Mouse (Mus musculus): Measurements from ENCODE around the gene Ube2i. TPM values are rescaled to one million over a fixed set of nuclear protein-coding genes. Genes with fewer than 3 reads are reported as not detected.

Gene Ube2i
- 10 to 100 TPM; 91.6 to 97.5 TPM for total RNA-seq (2021)

- intact Hi-C loops (cut with DNase I), result loop anchor here (5.0 to 10.0 kb wide), 4 partner anchors 92 to 540 kb away; partner anchors contain the start of genes BC003965, Clcn7, Mapk8ip3 and Msrb1
- no peak for DNase-seq (ENCODE audit: low spot score)
Observed at GRCm38 (mm10) chr17:25274571-25275346, at the start of gene Ube2i. Gene Ube2i (minus strand): TSS chr17:25274622.

DNA sequence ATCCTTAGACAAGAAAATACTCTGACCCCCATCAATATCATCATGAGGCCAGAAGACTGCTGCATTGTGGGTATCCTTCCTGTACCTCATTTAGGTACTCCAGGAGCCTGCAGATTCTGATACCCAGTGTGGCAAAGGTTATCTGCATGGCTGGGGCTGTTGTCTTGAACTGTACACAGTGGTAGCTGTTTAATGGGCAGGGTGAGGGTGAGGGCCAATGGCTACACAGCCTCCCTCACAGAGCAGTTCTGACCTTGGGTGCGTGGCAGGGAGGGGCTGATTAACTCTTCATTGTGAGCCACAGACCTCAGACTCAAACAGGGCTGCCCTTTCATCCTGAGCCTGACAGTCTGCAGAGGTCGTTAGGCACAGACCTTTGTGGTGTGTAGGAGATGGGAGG is 48.5 kb upstream of the Ube2i start:
- no peak for DNase-seq (ENCODE audit: low spot score)
- intact Hi-C loops (cut with DNase I), result no loop called here

DNA sequence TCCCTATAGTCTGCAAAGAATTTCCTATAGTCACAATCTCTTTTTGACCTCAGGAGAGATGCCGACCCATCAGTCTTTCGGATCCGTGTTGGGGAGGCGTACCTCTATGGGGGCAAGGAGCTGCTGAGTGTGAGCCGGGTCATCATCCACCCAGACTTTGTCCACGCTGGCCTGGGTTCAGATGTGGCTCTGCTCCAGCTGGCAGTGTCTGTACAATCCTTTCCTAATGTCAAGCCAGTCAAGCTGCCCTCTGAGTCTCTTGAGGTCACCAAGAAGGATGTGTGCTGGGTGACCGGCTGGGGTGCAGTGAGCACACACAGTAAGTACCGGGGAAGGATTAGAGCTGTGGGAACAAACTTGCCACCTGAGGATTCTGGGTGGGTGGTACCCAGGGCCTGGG is 46.4 kb upstream of the Ube2i start:
- intact Hi-C loops (cut with DNase I), result no loop called here
- DNase-seq (ENCODE audit: low spot score), result no peak

DNA sequence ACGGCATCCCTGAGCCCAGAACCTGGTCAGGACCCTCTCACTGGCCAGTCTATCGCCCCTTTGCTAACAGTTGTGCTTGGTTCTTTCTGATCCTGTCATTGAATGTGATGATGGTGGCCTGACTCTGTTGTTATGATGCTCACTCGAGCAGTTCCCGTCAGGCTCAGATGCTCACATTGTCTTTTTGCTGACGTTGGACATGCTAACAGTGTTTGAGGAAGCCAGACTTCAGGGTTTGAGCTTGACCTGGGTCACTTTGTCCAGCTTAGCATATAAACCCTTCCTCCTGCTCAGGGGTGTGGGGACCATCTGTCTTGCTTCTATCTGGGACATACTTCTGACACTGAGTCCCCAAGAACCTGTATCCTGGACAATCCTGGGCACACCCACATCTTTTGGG is 43.9 kb upstream of the Ube2i start, which contains the start of gene Prss29:
Gene Prss29 (plus strand): TSS at position 301 of the 400 bp plus-strand sequence.
- intact Hi-C loops (cut with DNase I), result no loop called here
- no peak for DNase-seq (ENCODE audit: low spot score)

DNA sequence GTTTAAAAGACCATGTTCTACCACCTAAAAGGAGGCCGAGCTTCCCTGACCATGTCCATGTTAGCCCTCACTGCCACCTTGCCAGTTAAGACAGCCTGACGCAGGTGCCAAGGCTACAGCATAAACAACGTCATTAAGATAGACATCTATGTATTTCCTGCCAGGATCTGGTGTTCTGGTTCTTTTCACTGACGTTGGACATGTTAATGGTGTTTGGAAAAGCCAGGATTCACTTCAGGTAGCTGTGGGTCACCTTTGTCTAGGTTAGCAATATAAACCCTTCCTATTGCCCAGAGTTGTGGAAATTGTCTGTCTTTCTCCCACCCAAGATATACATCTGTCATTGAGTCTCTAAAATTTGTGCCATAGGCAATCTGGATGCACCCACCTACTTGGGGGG is 33.9 kb upstream of the Ube2i start, which contains the start of gene Prss28:
Gene Prss28 (plus strand): TSS at position 301 of the 400 bp plus-strand sequence.
- DNase-seq (ENCODE audit: low spot score), result no peak
- intact Hi-C loops (cut with DNase I), result no loop called here

- intact Hi-C loops (cut with DNase I), result no loop called here
- DNase-seq (ENCODE audit: low spot score), result no peak
Observed at GRCm38 (mm10) chr17:25298094-25298493, 23.7 kb upstream of the Ube2i start, which contains the start of gene Prss34. Gene Prss34 (plus strand): TSS chr17:25298394.

GRCm38 (mm10) chr17:25294111-25294510 is 19.7 kb upstream of the Ube2i start:
- DNase-seq (ENCODE audit: low spot score), result no peak
- intact Hi-C loops (cut with DNase I), result no loop called here

DNA sequence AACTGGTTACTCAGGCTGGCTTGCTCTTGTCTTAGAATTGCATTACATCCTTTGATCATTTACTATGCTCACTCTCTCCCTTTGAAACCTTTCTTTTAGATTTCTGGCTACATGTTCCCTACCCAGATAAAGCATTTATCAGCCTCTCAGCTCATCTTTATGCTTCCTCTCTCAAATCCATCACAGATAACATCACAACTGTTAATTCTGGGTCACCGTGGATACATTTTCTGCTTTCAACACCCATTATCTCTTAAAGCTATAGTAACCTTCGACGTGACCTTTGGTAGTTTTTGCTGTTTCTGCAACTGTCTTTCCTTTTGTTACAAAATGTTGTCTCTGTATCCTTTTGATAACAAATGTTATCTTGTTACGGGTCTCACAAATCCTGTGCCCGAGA is 19.1 kb upstream of the Ube2i start:
- intact Hi-C loops (cut with DNase I), result no loop called here
- DNase-seq (ENCODE audit: low spot score), result no peak

DNA sequence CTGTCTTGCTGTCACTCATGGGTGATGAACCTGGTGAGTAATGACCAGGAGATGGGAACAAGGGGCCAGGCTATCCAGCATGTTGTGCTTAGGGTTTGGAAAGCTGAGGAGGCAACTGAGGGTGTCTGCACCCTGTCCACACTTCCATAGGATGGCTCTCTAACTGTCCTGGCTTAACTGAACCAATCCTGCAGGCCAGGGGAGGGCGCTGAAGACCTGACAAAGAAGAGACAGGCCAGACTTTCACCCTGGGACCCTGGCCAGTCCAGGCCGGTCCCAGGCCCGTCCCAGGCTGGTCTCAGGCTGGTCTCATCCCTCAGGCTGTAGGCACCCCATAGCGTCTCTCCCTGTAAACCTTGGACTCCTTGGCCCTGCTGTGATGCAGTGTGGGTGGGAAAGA is 16.0 kb upstream of the Ube2i start:
- no peak for DNase-seq (ENCODE audit: low spot score)
- intact Hi-C loops (cut with DNase I), result no loop called here

DNA sequence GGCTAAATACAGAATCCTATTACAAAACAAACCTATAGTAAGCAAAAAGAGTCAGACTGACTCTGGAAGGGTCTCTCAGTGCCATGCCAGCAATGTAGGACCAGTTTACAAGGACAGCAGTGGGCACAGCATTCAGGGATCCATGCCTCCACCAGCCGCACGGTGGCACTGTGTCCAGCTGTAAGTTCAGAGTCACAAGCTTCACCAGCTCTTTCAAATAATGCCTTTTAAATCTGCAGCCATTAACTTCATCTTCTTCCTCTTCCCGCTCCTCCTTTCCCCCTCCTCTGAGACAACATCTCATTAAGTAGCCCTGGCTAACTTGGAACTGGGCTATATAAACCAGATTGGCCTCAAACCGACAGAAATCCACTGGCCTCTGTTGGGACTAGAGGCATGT is 14.4 kb upstream of the Ube2i start:
- intact Hi-C loops (cut with DNase I), result loop anchor here (5.0 kb wide), 1 partner anchor 347 kb away; no protein-coding TSS in a partner anchor

DNA sequence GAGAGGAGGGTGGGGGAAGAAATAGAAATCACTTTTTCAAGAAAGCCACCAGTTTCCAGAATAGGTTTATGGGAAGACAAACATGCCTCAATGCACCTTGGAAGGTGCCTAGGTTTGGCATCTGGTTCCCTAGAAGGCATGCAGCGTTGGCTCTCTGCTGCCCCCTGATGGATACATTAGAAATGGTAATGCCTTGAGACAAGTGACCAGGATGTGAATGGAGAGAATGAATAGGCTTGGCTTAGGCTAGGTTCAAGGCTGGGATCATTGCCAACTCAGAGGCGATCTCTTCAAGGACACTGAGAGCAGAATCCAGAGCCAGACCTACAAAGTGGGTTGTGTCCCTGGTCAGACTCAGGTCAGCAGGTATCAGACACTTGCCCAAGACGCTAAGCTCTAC is 10.6 kb upstream of the Ube2i start:
- intact Hi-C loops (cut with DNase I), result loop anchor here (5.0 kb wide), 1 partner anchor 343 kb away; no protein-coding TSS in a partner anchor
- DNase-seq (ENCODE audit: low spot score), result peak; percentile 25

More for the DNA sequence above, 14.4 kb upstream of the Ube2i start:
- DNase-seq (ENCODE audit: low spot score), result no peak

DNA sequence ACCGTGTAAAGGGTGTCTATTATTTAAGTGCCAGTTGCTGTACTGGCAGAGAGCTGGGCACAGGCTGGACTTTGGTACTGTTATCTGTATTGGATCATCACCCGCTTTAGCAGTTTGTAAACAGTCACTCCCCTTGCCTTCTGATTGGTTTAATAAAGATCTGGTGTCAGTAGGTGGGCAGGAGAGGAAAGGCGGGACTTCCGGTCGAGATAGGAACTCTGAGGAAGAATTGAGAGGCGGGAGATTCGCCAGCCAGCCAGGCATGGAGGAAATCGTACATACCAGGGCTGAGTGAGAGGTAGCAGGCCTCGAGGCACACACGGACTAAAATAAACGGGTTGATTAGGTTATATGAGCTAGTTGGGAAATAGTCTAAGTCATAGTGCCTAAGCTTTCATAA is 7.7 kb upstream of the Ube2i start:
- peak; percentile 13 for DNase-seq (ENCODE audit: low spot score)
- intact Hi-C loops (cut with DNase I), result no loop called here

GRCm38 (mm10) chr17:25275833-25276232 is 1.4 kb upstream of the Ube2i start:
- intact Hi-C loops (cut with DNase I), result loop anchor here (10.0 kb wide), 1 partner anchor 541 kb away; the partner anchor contains the start of gene Msrb1
- DNase-seq (ENCODE audit: low spot score), result no peak

GRCm38 (mm10) chr17:25273706-25274501 is 518 bp downstream of the Ube2i start:
- peak; percentile 93 for DNase-seq (ENCODE audit: low spot score)
- intact Hi-C loops (cut with DNase I), result loop anchor here (5.0 to 10.0 kb wide), 4 partner anchors 92 to 539 kb away; partner anchors contain the start of genes BC003965, Clcn7, Mapk8ip3 and Msrb1

GRCm38 (mm10) chr17:25272951-25273705 is 1.3 kb downstream of the Ube2i start:
- DNase-seq (ENCODE audit: low spot score), result peak; percentile 86
- intact Hi-C loops (cut with DNase I), result loop anchor here (5.0 to 10.0 kb wide), 4 partner anchors 91 to 538 kb away; partner anchors contain the start of genes BC003965, Clcn7, Mapk8ip3 and Msrb1

- DNase-seq (ENCODE audit: low spot score), result no peak
- intact Hi-C loops (cut with DNase I), result loop anchor here (5.0 to 10.0 kb wide), 4 partner anchors 90 to 538 kb away; partner anchors contain the start of genes BC003965, Clcn7, Mapk8ip3 and Msrb1
Observed at GRCm38 (mm10) chr17:25272326-25272725, 2.1 kb downstream of the Ube2i start.

DNA sequence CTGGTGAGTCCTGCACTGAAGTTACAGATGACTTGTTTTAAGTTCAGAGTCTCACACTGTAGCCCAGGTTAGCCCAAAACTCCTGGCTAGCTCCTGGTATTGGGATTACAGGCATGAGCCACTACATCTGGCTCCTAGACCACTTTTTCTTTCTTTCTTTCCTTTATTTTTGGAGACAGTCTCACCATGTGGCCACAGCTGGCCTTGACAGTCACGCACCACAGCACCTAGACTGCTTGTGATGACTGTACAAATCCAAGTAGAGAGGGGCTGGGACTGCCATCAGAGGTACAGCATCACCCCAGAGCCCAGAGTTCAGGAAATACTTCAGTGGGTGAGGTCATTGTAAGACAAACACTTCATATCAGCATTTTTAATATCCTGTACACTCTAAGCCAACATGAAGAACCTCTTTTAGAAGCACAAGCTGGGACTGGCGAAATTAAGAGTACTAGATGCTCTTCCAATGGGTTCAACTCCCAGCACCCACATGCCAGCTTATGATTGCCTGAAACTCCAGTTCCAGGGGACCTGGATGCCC is 3.6 kb downstream of the Ube2i start:
- DNase-seq (ENCODE audit: low spot score), result no peak
- intact Hi-C loops (cut with DNase I), result loop anchor here (5.0 to 10.0 kb wide), 4 partner anchors 89 to 536 kb away; partner anchors contain the start of genes BC003965, Clcn7, Mapk8ip3 and Msrb1

DNA sequence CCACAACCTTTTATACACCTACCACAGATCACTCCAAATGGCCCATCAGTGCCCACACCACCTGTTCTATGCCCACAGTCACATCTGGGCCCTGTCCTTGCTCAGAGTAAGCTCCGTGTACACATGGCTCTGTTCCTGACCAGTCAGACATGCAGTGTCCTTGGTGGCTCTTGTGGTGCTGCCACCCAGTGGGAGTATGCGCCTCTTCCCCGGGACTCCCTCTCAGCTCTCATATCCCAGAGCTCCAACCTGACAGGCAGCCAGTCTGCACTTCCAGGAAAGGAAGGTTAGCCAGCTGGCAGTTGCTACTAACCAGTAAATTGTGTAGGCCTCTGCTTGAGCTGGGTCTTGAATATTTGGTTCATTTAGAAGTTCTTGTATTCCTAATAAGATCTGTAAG is 10.0 kb downstream of the Ube2i start:
- DNase-seq (ENCODE audit: low spot score), result no peak
- intact Hi-C loops (cut with DNase I), result no loop called here

GRCm38 (mm10) chr17:25257804-25258261 is 16.6 kb downstream of the Ube2i start:
- no peak for DNase-seq (ENCODE audit: low spot score)
- intact Hi-C loops (cut with DNase I), result no loop called here
